Mouse (Mus musculus): ENCODE data around the gene Ttc7b. TPM values are rescaled to one million over a fixed set of nuclear protein-coding genes. Genes with fewer than 3 reads are reported as not detected.

Ttc7b gene
- polyA plus RNA-seq, 2 experiments = 1.3 to 3.5 TPM

- no peaks in the 10 kb centered on the region for H3K4me1 ChIP-seq (replicated peaks; ENCODE audit: control insufficient read depth in 2 of 2, insufficient read depth in 2 of 2, low read length in 1 of 2)
- no peak overlapping the region for H3K4me3 ChIP-seq (ENCODE audit: insufficient read depth in 1 of 2, low read depth in 2 of 2, low read length in 2 of 2)
- H3K9ac ChIP-seq (replicated peaks) = no peak overlapping the region
- H3K27ac ChIP-seq = no peak overlapping the region
- H3K9me3 ChIP-seq (ENCODE audit: control insufficient read depth, low read length) = no peaks in the 10 kb centered on the region
- 66% methylated on average over 4 of the region's 4 CpGs for WGBS (ENCODE audit: insufficient replicate concordance)
- no peaks in the 10 kb centered on the region for H3K36me3 ChIP-seq (replicated peaks; ENCODE audit: control insufficient read depth, insufficient read depth, low read depth)
- ATAC-seq (ENCODE audit: insufficient read depth) = no peak
- DNase-seq (ENCODE audit: low read depth in 3 of 3, low spot score in 3 of 3) = no peak
- H3K27me3 ChIP-seq (ENCODE audit: control insufficient read depth, insufficient read depth, low read length) = no peaks in the 10 kb centered on the region
- no peak overlapping the region for H3K4me2 ChIP-seq (ENCODE audit: low read depth)
- TF ChIP-seq CTCF (IDR thresholded peaks at IDR 0.05; ENCODE audit: low read depth) (no peak), EP300 (IDR thresholded peaks at IDR 0.05; ENCODE audit: low read depth) (no peak)
Observed at GRCm38 (mm10) chr12:100305051-100305673, 215.5 kb downstream of the Ttc7b start.

- no peaks in the 10 kb centered on the region for H3K27me3 ChIP-seq (ENCODE audit: control insufficient read depth, insufficient read depth, low read length)
- 74% methylated on average over 2 of the region's 2 CpGs for WGBS (ENCODE audit: insufficient replicate concordance)
- H3K4me2 ChIP-seq (ENCODE audit: low read depth) = no peak overlapping the region
- no peaks in the 10 kb centered on the region for H3K9me3 ChIP-seq (ENCODE audit: control insufficient read depth, low read length)
- DNase-seq (ENCODE audit: low read depth in 3 of 3, low spot score in 3 of 3) (no peak), ATAC-seq (ENCODE audit: insufficient read depth) (no peak)
- H3K4me1 ChIP-seq (replicated peaks; ENCODE audit: control insufficient read depth in 2 of 2, insufficient read depth in 2 of 2, low read length in 1 of 2) = no peaks in the 10 kb centered on the region
- no peak overlapping the region for H3K9ac ChIP-seq (replicated peaks)
- TF ChIP-seq EP300 (IDR thresholded peaks at IDR 0.05; ENCODE audit: low read depth) = no peak
- no peak for TF ChIP-seq CTCF (IDR thresholded peaks at IDR 0.05; ENCODE audit: low read depth)
- H3K36me3 ChIP-seq (replicated peaks; ENCODE audit: control insufficient read depth, insufficient read depth, low read depth) = no peaks in the 10 kb centered on the region
- H3K27ac ChIP-seq = no peak overlapping the region
- no peak overlapping the region for H3K4me3 ChIP-seq (ENCODE audit: insufficient read depth in 1 of 2, low read depth in 2 of 2, low read length in 2 of 2)
Observed at GRCm38 (mm10) chr12:100304280-100304679, 216.3 kb downstream of the Ttc7b start.

- H3K36me3 ChIP-seq (replicated peaks; ENCODE audit: control insufficient read depth, insufficient read depth, low read depth) = no peaks in the 10 kb centered on the region
- H3K9me3 ChIP-seq (ENCODE audit: control insufficient read depth, low read length) = no peaks in the 10 kb centered on the region
- H3K27ac ChIP-seq = no peak overlapping the region
- no peak overlapping the region for H3K9ac ChIP-seq (replicated peaks)
- no peak for ATAC-seq (ENCODE audit: insufficient read depth)
- H3K4me1 ChIP-seq (replicated peaks; ENCODE audit: control insufficient read depth in 2 of 2, insufficient read depth in 2 of 2, low read length in 1 of 2) = no peaks in the 10 kb centered on the region
- 57% methylated on average over 7 of the region's 7 CpGs for WGBS (ENCODE audit: insufficient replicate concordance)
- no peak for DNase-seq (ENCODE audit: low read depth in 3 of 3, low spot score in 3 of 3)
- TF ChIP-seq CTCF (IDR thresholded peaks at IDR 0.05; ENCODE audit: low read depth) (no peak), EP300 (IDR thresholded peaks at IDR 0.05; ENCODE audit: low read depth) (no peak)
- H3K4me3 ChIP-seq (ENCODE audit: insufficient read depth in 1 of 2, low read depth in 2 of 2, low read length in 2 of 2) = no peak overlapping the region
- no peaks in the 10 kb centered on the region for H3K27me3 ChIP-seq (ENCODE audit: control insufficient read depth, insufficient read depth, low read length)
- no peak overlapping the region for H3K4me2 ChIP-seq (ENCODE audit: low read depth)
Observed at GRCm38 (mm10) chr12:100303141-100303540, 217.5 kb downstream of the Ttc7b start.

- Histone ChIP-seq H3K4me1 (replicated peaks; ENCODE audit: control insufficient read depth in 2 of 2, insufficient read depth in 2 of 2, low read length in 1 of 2) (no peaks in the 10 kb centered on the region), H3K36me3 (replicated peaks; ENCODE audit: control insufficient read depth, insufficient read depth, low read depth) (no peaks in the 10 kb centered on the region), H3K9ac (replicated peaks) (no peak overlapping the region), H3K4me3 (ENCODE audit: insufficient read depth in 1 of 2, low read depth in 2 of 2, low read length in 2 of 2) (no peak overlapping the region), H3K4me2 (ENCODE audit: low read depth) (no peak overlapping the region), H3K27me3 (ENCODE audit: control insufficient read depth, insufficient read depth, low read length) (no peaks in the 10 kb centered on the region), H3K27ac (no peak overlapping the region), H3K9me3 (ENCODE audit: control insufficient read depth, low read length) (no peaks in the 10 kb centered on the region)
- TF ChIP-seq CTCF (IDR thresholded peaks at IDR 0.05; ENCODE audit: low read depth) = no peak
- TF ChIP-seq EP300 (IDR thresholded peaks at IDR 0.05; ENCODE audit: low read depth) = no peak
- no peak for ATAC-seq (ENCODE audit: insufficient read depth)
- DNase-seq (ENCODE audit: low read depth in 3 of 3, low spot score in 3 of 3) = no peak
- WGBS (ENCODE audit: insufficient replicate concordance) = 82% methylated on average over 5 of the region's 5 CpGs
Observed at GRCm38 (mm10) chr12:100300446-100300845, 220.2 kb downstream of the Ttc7b start.

- Histone ChIP-seq H3K9ac (replicated peaks) (no peak overlapping the region), H3K4me3 (ENCODE audit: insufficient read depth in 1 of 2, low read depth in 2 of 2, low read length in 2 of 2) (no peak overlapping the region), H3K4me1 (replicated peaks; ENCODE audit: control insufficient read depth in 2 of 2, insufficient read depth in 2 of 2, low read length in 1 of 2) (no peaks in the 10 kb centered on the region), H3K36me3 (replicated peaks; ENCODE audit: control insufficient read depth, insufficient read depth, low read depth) (no peaks in the 10 kb centered on the region), H3K9me3 (ENCODE audit: control insufficient read depth, low read length) (no peaks in the 10 kb centered on the region), H3K27ac (no peak overlapping the region), H3K27me3 (ENCODE audit: control insufficient read depth, insufficient read depth, low read length) (no peaks in the 10 kb centered on the region), H3K4me2 (ENCODE audit: low read depth) (no peak overlapping the region)
- WGBS (ENCODE audit: insufficient replicate concordance) = 59% methylated on average over 8 of the region's 8 CpGs
- DNase-seq (ENCODE audit: low read depth in 3 of 3, low spot score in 3 of 3) = no peak
- no peak for TF ChIP-seq EP300 (IDR thresholded peaks at IDR 0.05; ENCODE audit: low read depth)
- no peak for TF ChIP-seq CTCF (IDR thresholded peaks at IDR 0.05; ENCODE audit: low read depth)
- no peak for ATAC-seq (ENCODE audit: insufficient read depth)
Observed at GRCm38 (mm10) chr12:100299322-100299726, 221.3 kb downstream of the Ttc7b start.

Data from liver, embryonic 14.5 days (tissue).